ENCODE assay signal across 27 mouse cellular contexts in the genomic region with DNA sequence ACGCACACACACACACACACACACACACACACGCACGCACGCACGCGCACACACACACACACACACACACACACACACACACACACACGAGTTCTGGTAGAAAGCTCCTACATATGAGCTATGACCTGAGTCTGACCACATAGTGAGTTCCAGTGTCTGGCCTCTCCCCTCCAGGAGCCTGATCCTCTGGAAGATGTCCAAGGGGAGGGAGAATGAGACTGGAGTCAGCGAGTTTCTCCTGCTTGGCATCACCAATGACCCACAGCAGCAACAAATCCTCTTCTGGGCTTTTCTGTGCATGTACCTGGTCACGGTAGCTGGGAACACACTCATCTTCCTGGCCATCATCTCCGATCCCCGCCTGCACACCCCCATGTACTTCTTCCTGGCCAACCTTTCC. TPM values are rescaled to one million over a fixed set of nuclear protein-coding genes. Genes with fewer than 3 reads are reported as not detected.
"Had no signal": no experiment of that assay in that cellular context is flagged by ENCODE, and none has a peak within 500 bp of the region (broad histone marks: within the 10 kb centered on the region; RNA-seq: fewer than 3 reads in every experiment).

No protein-coding gene starts in this region.

RNA-seq across cellular contexts. Expression of a gene that starts 12.8 kb away (rescaled TPM):
- polyA plus RNA-seq: heart, adult 2 months; heart, embryonic 10.5 days; heart, embryonic 11.5 days; heart, embryonic 12.5 days; heart, embryonic 13.5 days; heart, embryonic 14.5 days; heart, embryonic 15.5 days; heart, embryonic 16.5 days; heart, postnatal 0 days; hindbrain, embryonic 10.5 days; hindbrain, embryonic 11.5 days; hindbrain, embryonic 12.5 days; hindbrain, embryonic 13.5 days; hindbrain, embryonic 14.5 days; hindbrain, embryonic 15.5 days; hindbrain, embryonic 16.5 days; hindbrain, postnatal 0 days; inflammation-experienced regulatory T-cells, adult 6 months; intestine, embryonic 14.5 days; intestine, embryonic 15.5 days; intestine, embryonic 16.5 days; intestine, postnatal 0 days; kidney, embryonic 14.5 days; kidney, embryonic 15.5 days; kidney, embryonic 16.5 days; kidney, postnatal 0 days; large intestine, adult 2 months had no signal

RNA-seq across cellular contexts. Expression of a gene that starts 21.1 kb away (rescaled TPM):
- polyA plus RNA-seq: heart, adult 2 months; heart, embryonic 10.5 days; heart, embryonic 11.5 days; heart, embryonic 12.5 days; heart, embryonic 13.5 days; heart, embryonic 14.5 days; heart, embryonic 15.5 days; heart, embryonic 16.5 days; heart, postnatal 0 days; hindbrain, embryonic 10.5 days; hindbrain, embryonic 11.5 days; hindbrain, embryonic 12.5 days; hindbrain, embryonic 13.5 days; hindbrain, embryonic 14.5 days; hindbrain, embryonic 15.5 days; hindbrain, embryonic 16.5 days; hindbrain, postnatal 0 days; inflammation-experienced regulatory T-cells, adult 6 months; intestine, embryonic 14.5 days; intestine, embryonic 15.5 days; intestine, embryonic 16.5 days; intestine, postnatal 0 days; kidney, embryonic 14.5 days; kidney, embryonic 15.5 days; kidney, embryonic 16.5 days; kidney, postnatal 0 days; large intestine, adult 2 months had no signal

RNA-seq across cellular contexts. Expression of a gene that starts 23.4 kb away (rescaled TPM):
- polyA plus RNA-seq: heart, adult 2 months; heart, embryonic 10.5 days; heart, embryonic 11.5 days; heart, embryonic 12.5 days; heart, embryonic 13.5 days; heart, embryonic 14.5 days; heart, embryonic 15.5 days; heart, embryonic 16.5 days; heart, postnatal 0 days; hindbrain, embryonic 10.5 days; hindbrain, embryonic 11.5 days; hindbrain, embryonic 12.5 days; hindbrain, embryonic 13.5 days; hindbrain, embryonic 14.5 days; hindbrain, embryonic 15.5 days; hindbrain, embryonic 16.5 days; hindbrain, postnatal 0 days; inflammation-experienced regulatory T-cells, adult 6 months; intestine, embryonic 14.5 days; intestine, embryonic 15.5 days; intestine, embryonic 16.5 days; intestine, postnatal 0 days; kidney, embryonic 14.5 days; kidney, embryonic 15.5 days; kidney, embryonic 16.5 days; kidney, postnatal 0 days; large intestine, adult 2 months had no signal

RNA-seq across cellular contexts. Expression of a gene that starts 32.2 kb away (rescaled TPM):
- polyA plus RNA-seq: inflammation-experienced regulatory T-cells, adult 6 months had no signal

RNA-seq across cellular contexts. Expression of a gene that starts 45.0 kb away (rescaled TPM):
- polyA plus RNA-seq: heart, adult 2 months; heart, embryonic 10.5 days; heart, embryonic 11.5 days; heart, embryonic 12.5 days; heart, embryonic 13.5 days; heart, embryonic 14.5 days; heart, embryonic 15.5 days; heart, embryonic 16.5 days; heart, postnatal 0 days; hindbrain, embryonic 10.5 days; hindbrain, embryonic 11.5 days; hindbrain, embryonic 12.5 days; hindbrain, embryonic 13.5 days; hindbrain, embryonic 14.5 days; hindbrain, embryonic 15.5 days; hindbrain, embryonic 16.5 days; hindbrain, postnatal 0 days; inflammation-experienced regulatory T-cells, adult 6 months; intestine, embryonic 14.5 days; intestine, embryonic 15.5 days; intestine, embryonic 16.5 days; intestine, postnatal 0 days; kidney, embryonic 14.5 days; kidney, embryonic 15.5 days; kidney, embryonic 16.5 days; kidney, postnatal 0 days; large intestine, adult 2 months had no signal
